Mouse (Mus musculus) midbrain, embryonic 12.5 days (tissue): ENCODE measurements at regions not wholly inside any gene's neighbourhood (a gene's known extent, or its start where the extent isn't known, plus 50 kb on each side); places are given as distances from the start of the nearest gene placed in this dataset.

Source experiments
- ATAC-seq: fragments of 200-750 bp; cut with Nextera tagmentation; 2 replicates; pipeline ENCODE4 v1.8.0; 2017; ENCODE audit warnings: low read depth, moderate TSS enrichment, moderate library complexity; ENCODE audit not compliant: low FRiP score
- H3K27ac ChIP-seq: fragments of 300-500 bp; sonication (generic); replicated peaks from 2 replicates; pipeline ENCODE4 v1.5.1; 2016; ENCODE audit warnings: mild to moderate bottlenecking
- H3K27me3 ChIP-seq: fragments of 300-500 bp; sonication (generic); 2 replicates; pipeline ENCODE4 v1.6.1; 2016; ENCODE audit warnings: mild to moderate bottlenecking
- H3K36me3 ChIP-seq: fragments of 300-500 bp; sonication (generic); 2 replicates; pipeline ENCODE4 v1.6.1; 2016
- H3K4me1 ChIP-seq: fragments of 300-500 bp; sonication (generic); 2 replicates; pipeline ENCODE4 v1.6.1; 2016
- H3K4me2 ChIP-seq: fragments of 300-500 bp; sonication (generic); replicated peaks from 2 replicates; pipeline ENCODE4 v1.6.1; 2016; ENCODE audit warnings: mild to moderate bottlenecking, moderate library complexity
- H3K4me3 ChIP-seq: fragments of 300-500 bp; sonication (generic); 2 replicates; pipeline ENCODE4 v1.5.1; 2016; ENCODE audit warnings: mild to moderate bottlenecking
- H3K9ac ChIP-seq: fragments of 300-500 bp; sonication (generic); replicated peaks from 2 replicates; pipeline ENCODE4 v1.6.1; 2016; ENCODE audit warnings: mild to moderate bottlenecking, moderate library complexity
- H3K9me3 ChIP-seq: fragments of 300-500 bp; sonication (generic); 2 replicates; pipeline ENCODE4 v1.6.1; 2016; ENCODE audit warnings: mild to moderate bottlenecking
- WGBS: fragments of 180-500 bp; shearing (Covaris S2); methylation state at CpG from one replicate; pipeline ENCODE4 v1.1.7; 2016; 5-methylcytosine and 5-hydroxymethylcytosine counted together

- ATAC-seq, result no peak
- H3K27me3 ChIP-seq, result no peaks in the 10 kb centered on the region
- no peaks in the 10 kb centered on the region for H3K4me1 ChIP-seq
- no peak overlapping the region for H3K4me3 ChIP-seq
- H3K9ac ChIP-seq, result no peak overlapping the region
- no peaks in the 10 kb centered on the region for H3K36me3 ChIP-seq
- no peak overlapping the region for H3K27ac ChIP-seq
- WGBS, result 83% methylated on average over 4 of the region's 4 CpGs
- no peak overlapping the region for H3K4me2 ChIP-seq
- no peaks in the 10 kb centered on the region for H3K9me3 ChIP-seq
These were observed 135.1 kb upstream of the Zeb2 start for GRCm38 (mm10) chr2:45252321-45252720.

GRCm38 (mm10) chr2:45249658-45250057 is 132.5 kb upstream of the Zeb2 start:
- Histone ChIP-seq H3K9me3 (no peaks in the 10 kb centered on the region), H3K27ac (no peak overlapping the region), H3K36me3 (no peaks in the 10 kb centered on the region), H3K4me2 (no peak overlapping the region), H3K9ac (no peak overlapping the region), H3K4me3 (no peak overlapping the region), H3K4me1 (no peaks in the 10 kb centered on the region), H3K27me3 (no peaks in the 10 kb centered on the region)
- no peak for ATAC-seq
- WGBS, result 95% methylated on average over 1 of the region's 1 CpGs

GRCm38 (mm10) chr2:45246061-45246945 is 129.1 kb upstream of the Zeb2 start:
- Histone ChIP-seq H3K9me3 (no peaks in the 10 kb centered on the region), H3K36me3 (no peaks in the 10 kb centered on the region), H3K4me3 (no peak overlapping the region), H3K4me1 (no peaks in the 10 kb centered on the region), H3K27ac (no peak overlapping the region), H3K27me3 (no peaks in the 10 kb centered on the region), H3K9ac (no peak overlapping the region), H3K4me2 (no peak overlapping the region)
- no peak for ATAC-seq
- WGBS, result 87% methylated on average over 10 of the region's 10 CpGs

- no peak for ATAC-seq
- H3K4me3 ChIP-seq, result no peak overlapping the region
- no peaks in the 10 kb centered on the region for H3K9me3 ChIP-seq
- no peak overlapping the region for H3K4me2 ChIP-seq
- no peak overlapping the region for H3K9ac ChIP-seq
- no peaks in the 10 kb centered on the region for H3K4me1 ChIP-seq
- H3K36me3 ChIP-seq, result no peaks in the 10 kb centered on the region
- no peaks in the 10 kb centered on the region for H3K27me3 ChIP-seq
- H3K27ac ChIP-seq, result no peak overlapping the region
- WGBS, result 94% methylated on average over 1 of the region's 1 CpGs
These were observed 128.3 kb upstream of the Zeb2 start for GRCm38 (mm10) chr2:45245506-45245905.

GRCm38 (mm10) chr2:45244491-45244890 is 127.3 kb upstream of the Zeb2 start:
- 87% methylated on average over 14 of the region's 14 CpGs for WGBS
- no peak overlapping the region for H3K4me2 ChIP-seq

GRCm38 (mm10) chr2:45239501-45240292 is 122.5 kb upstream of the Zeb2 start:
- Histone ChIP-seq H3K4me3 (no peak overlapping the region), H3K9ac (no peak overlapping the region), H3K4me1 (no peaks in the 10 kb centered on the region), H3K4me2 (no peak overlapping the region), H3K27ac (no peak overlapping the region), H3K36me3 (no peaks in the 10 kb centered on the region), H3K9me3 (no peaks in the 10 kb centered on the region), H3K27me3 (no peaks in the 10 kb centered on the region)
- ATAC-seq, result no peak
- WGBS, result 86% methylated on average over 16 of the region's 16 CpGs

More at GRCm38 (mm10) chr2:45244491-45244890, 127.3 kb upstream of the Zeb2 start:
- Histone ChIP-seq H3K4me1 (no peaks in the 10 kb centered on the region), H3K9me3 (no peaks in the 10 kb centered on the region), H3K4me3 (no peak overlapping the region), H3K9ac (no peak overlapping the region), H3K36me3 (no peaks in the 10 kb centered on the region), H3K27me3 (no peaks in the 10 kb centered on the region), H3K27ac (no peak overlapping the region)
- ATAC-seq, result no peak

- WGBS, result 90% methylated on average over 6 of the region's 6 CpGs
These were observed 121.8 kb upstream of the Zeb2 start for GRCm38 (mm10) chr2:45239001-45239400.

GRCm38 (mm10) chr2:45236168-45236700 is 119.0 kb upstream of the Zeb2 start:
- Histone ChIP-seq H3K4me1 (no peaks in the 10 kb centered on the region), H3K36me3 (no peaks in the 10 kb centered on the region), H3K4me3 (no peak overlapping the region), H3K9ac (no peak overlapping the region), H3K9me3 (no peaks in the 10 kb centered on the region), H3K27ac (no peak overlapping the region), H3K27me3 (no peaks in the 10 kb centered on the region), H3K4me2 (no peak overlapping the region)
- WGBS, result 93% methylated on average over 13 of the region's 13 CpGs
- ATAC-seq, result no peak

More at GRCm38 (mm10) chr2:45239001-45239400, 121.8 kb upstream of the Zeb2 start:
- Histone ChIP-seq H3K36me3 (no peaks in the 10 kb centered on the region), H3K4me1 (no peaks in the 10 kb centered on the region), H3K9ac (no peak overlapping the region), H3K27ac (no peak overlapping the region), H3K27me3 (no peaks in the 10 kb centered on the region), H3K9me3 (no peaks in the 10 kb centered on the region), H3K4me2 (no peak overlapping the region), H3K4me3 (no peak overlapping the region)
- ATAC-seq, result no peak

GRCm38 (mm10) chr2:45234148-45234547 is 117.0 kb upstream of the Zeb2 start:
- no peak overlapping the region for H3K4me3 ChIP-seq
- ATAC-seq, result no peak
- no peaks in the 10 kb centered on the region for H3K9me3 ChIP-seq
- WGBS, result 89% methylated on average over 1 of the region's 1 CpGs
- H3K4me1 ChIP-seq, result 0 out of 2 replicates have a peak, but pooled peaks cover 4% of the 10 kb centered on the region
- no peak overlapping the region for H3K9ac ChIP-seq
- H3K27ac ChIP-seq, result no peak overlapping the region
- H3K36me3 ChIP-seq, result no peaks in the 10 kb centered on the region
- H3K4me2 ChIP-seq, result no peak overlapping the region
- H3K27me3 ChIP-seq, result no peaks in the 10 kb centered on the region

GRCm38 (mm10) chr2:45230351-45231209 is 113.4 kb upstream of the Zeb2 start:
- no peak overlapping the region for H3K27ac ChIP-seq
- no peak overlapping the region for H3K4me2 ChIP-seq

GRCm38 (mm10) chr2:45229501-45229900 is 112.3 kb upstream of the Zeb2 start:
- H3K4me3 ChIP-seq, result no peak overlapping the region
- H3K9ac ChIP-seq, result no peak overlapping the region
- no peaks in the 10 kb centered on the region for H3K9me3 ChIP-seq
- no peaks in the 10 kb centered on the region for H3K36me3 ChIP-seq
- no peak for ATAC-seq
- 69% methylated on average over 6 of the region's 6 CpGs for WGBS
- no peak overlapping the region for H3K4me2 ChIP-seq
- H3K27me3 ChIP-seq, result no peaks in the 10 kb centered on the region
- H3K27ac ChIP-seq, result no peak overlapping the region
- H3K4me1 ChIP-seq, result peaks cover 28% of the 10 kb centered on the region

More at GRCm38 (mm10) chr2:45230351-45231209, 113.4 kb upstream of the Zeb2 start:
- Histone ChIP-seq H3K4me3 (no peak overlapping the region), H3K36me3 (no peaks in the 10 kb centered on the region), H3K9me3 (no peaks in the 10 kb centered on the region), H3K9ac (no peak overlapping the region), H3K4me1 (peaks cover 21% of the 10 kb centered on the region), H3K27me3 (no peaks in the 10 kb centered on the region)
- ATAC-seq, result no peak
- whole genome bisulfite sequencing, result 78% methylated on average over 11 of the region's 11 CpGs
